Mouse (Mus musculus): ENCODE results near the gene Tmub2.
A peak's percentile ranks its signal among the peaks of the same experiment; 100 is the strongest.

The Tmub2 gene

DNA sequence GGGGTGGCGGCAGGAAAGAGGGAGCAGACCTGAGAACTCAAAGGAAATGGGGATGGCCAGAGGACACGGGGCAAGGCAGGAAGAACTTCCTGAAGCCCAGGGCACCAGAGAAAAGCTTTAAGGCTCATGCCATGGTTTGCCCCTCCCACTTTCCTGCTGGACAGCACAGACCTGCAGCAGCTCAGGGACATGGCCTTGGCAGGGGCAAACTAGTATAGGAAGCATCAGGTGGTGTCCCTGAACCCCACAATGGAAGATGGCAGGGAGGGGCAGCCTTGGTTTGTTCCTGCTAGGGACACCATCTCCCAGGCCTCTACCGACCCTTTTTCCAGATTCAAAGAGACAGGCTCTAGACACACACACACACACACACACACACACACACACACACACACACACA lies 20.6 kb downstream of the Tmub2 start:
- no peak for DNase-seq (ENCODE audit: low spot score)

DNA sequence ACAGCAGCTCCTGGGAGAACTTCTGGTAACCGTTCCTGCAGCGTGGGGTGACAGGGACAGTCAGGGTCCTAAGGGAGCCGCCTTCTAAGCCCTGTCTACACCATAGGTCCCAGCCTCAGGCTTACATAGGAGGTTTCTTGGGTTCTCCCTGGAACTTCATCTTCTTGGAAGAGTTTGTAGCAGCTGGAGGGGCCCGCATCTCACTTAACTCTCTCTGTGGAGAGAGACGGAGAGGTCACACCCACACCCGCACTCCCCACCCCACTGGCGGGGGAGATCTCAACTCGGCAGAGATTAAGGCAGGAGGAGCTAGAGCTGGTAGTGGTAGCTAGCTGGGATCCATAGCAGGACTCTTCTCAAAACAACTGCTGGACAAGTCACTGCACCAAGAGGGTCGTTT lies 23.4 kb downstream of the Tmub2 start:
- DNase-seq (ENCODE audit: low spot score): no peak

DNA sequence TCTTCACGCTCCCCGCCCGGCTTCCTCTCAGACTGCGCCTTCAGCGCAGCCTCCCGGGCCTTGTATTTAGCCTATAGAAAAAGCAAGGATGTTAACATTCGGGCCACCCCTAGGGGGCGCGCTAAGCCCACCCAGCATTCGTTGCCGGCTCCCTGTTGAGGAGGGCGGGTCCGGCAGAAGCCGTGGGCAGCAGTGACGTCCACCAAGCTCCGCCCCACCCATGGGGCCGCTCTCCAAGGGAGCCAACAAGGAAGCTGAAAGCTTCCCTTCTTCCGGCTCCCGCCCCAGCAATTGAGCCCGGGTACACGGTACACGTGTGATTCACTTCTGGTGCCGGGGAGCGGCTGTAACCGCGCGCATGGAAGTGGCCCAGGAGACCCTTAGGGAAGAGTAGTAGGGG lies 24.2 kb downstream of the Tmub2 start:
- DNase-seq (ENCODE audit: low spot score): peak; percentile 96

DNA sequence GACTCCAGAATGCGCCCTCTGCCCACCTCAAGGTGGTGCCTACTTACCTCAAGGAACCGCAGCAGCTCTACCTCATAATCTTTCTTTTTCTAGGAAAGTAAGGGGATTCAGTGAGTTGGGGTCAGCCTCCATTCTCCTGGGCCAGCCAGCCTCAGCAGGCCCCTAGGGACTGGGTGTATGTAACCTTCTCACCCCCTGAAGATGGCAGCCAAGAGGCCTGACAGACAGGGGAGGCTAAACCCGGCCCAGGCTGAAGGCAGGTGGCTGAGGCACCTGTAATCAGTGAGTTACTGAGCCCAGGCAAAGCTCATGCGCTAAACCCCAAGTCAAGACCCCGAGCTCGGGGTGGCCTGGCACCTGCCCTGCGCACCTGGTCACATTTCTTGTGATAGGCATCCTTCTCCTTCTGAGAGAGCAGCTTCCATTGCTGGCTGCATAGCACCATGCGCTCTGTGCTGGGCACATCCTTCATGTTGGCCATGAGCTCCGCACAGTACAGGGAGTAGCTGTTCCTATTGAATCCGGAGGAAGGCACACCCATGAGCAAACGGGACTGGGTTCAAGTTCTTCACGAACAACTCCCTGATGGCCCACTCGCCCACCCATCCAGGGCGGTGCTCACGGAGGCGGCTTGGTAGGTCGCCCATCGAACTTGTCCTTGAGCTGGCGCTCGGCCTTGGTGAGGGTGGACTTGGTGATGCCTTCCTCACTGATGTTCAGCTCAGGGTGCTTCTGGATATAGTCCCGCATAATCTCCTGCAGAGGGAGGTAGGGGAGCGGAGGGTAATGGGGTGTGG lies 25.3 kb downstream of the Tmub2 start:
- no peak for DNase-seq (ENCODE audit: low spot score)

DNA sequence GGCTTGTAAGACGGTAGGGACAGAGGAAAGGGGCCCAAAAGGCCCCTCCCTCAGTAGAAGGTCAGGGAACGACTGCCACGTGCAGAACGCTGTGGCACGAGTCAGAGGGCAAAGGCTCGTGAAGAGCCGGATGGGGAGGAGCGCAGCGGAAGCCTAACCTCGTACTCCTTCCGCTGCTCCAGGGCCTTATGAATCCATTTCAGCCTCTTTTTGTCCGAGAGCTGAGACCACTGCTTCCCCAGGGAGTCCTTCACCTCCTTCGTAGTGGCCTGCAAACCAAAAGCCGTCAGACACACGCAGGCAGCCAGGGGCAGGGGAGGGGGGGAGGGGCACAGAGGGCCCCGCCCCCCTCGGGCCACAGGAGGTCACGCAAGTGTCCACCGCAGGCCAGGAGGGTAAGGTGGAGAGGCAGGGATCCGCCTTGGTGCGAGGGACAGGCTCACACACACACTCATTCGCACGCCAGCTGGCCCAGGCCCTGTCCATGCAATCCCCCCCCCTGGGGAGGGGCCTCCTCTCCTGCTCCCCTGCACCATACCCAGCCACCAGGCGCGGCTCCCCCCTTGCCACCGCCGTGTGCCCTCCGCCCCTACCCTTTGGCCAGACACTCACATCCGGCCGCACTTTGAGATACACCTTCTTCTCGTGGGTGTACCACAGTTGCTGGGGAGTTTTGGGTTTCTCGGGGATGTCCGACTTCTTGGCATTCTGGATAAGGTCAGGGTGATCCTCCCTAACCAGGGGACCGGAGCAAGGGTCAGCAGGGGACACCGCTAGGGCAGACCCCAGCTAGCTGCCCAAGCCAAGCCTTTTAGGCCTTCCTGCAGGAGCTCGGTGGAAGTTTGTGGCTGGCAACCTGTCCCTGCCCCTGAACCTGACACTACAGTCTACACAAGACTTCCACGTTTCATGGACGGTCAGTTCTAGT lies 26.3 kb downstream of the Tmub2 start:
- DNase-seq (ENCODE audit: low spot score): no peak

DNA sequence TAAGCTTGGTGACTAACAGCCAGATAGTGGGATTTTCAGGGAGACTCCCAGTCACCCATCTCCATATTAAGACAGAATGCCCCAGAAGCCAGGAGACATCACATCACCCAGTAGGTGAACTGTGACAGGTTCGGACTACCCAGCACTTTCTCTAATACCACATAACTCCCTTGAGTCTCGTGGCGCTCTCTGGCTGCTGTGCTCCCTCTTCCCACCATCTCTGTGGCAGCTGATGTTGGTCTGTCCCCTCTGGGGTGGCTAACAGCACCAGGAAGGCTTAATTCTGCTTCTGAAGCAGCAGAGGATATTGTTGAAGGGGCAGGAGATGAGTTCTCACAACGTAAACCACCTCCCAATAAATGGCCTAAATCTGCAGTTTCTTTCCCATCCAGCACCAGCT lies 27.2 kb downstream of the Tmub2 start:
- DNase-seq (ENCODE audit: low spot score): no peak

DNA sequence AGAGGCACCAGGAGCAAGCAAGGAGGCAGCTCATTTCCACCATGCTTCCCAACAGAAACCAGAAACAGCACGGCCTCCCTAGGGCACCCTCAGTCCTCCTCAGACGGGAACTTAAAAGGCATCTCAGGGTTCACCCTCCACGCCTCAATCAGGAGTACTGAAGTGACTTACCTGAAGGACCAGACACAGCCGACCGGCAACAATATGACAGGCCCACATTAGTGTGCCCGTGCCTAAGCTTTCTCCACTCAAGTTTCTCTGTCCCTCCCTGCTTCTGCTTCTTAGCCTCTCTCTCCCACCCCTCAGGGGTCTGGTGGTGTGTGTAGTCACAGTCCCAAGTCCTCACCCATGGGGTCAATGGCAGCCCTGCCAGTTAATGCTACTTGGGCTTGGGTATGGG lies 27.9 kb downstream of the Tmub2 start:
- no peak for DNase-seq (ENCODE audit: low spot score)

DNA sequence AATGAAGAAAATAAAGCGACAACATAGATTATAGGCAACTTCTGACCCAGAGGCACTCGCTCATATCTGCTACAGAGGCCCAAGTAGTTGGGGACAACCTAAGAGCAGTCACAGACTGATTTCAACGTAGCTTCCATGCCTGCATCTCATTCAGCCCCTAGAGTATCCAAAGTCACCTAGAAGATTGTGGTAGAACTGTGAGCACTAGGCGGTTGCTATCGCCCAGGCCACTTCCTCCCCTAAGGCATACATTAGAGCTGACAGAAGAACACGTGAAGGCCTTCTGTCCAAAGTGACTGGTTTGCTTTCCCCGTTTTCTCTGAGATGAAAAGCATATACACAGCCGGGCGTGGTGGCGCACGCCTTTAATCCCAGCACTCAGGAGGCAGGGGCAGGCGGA lies 29.6 kb downstream of the Tmub2 start:
- no peak for DNase-seq (ENCODE audit: low spot score)

DNA sequence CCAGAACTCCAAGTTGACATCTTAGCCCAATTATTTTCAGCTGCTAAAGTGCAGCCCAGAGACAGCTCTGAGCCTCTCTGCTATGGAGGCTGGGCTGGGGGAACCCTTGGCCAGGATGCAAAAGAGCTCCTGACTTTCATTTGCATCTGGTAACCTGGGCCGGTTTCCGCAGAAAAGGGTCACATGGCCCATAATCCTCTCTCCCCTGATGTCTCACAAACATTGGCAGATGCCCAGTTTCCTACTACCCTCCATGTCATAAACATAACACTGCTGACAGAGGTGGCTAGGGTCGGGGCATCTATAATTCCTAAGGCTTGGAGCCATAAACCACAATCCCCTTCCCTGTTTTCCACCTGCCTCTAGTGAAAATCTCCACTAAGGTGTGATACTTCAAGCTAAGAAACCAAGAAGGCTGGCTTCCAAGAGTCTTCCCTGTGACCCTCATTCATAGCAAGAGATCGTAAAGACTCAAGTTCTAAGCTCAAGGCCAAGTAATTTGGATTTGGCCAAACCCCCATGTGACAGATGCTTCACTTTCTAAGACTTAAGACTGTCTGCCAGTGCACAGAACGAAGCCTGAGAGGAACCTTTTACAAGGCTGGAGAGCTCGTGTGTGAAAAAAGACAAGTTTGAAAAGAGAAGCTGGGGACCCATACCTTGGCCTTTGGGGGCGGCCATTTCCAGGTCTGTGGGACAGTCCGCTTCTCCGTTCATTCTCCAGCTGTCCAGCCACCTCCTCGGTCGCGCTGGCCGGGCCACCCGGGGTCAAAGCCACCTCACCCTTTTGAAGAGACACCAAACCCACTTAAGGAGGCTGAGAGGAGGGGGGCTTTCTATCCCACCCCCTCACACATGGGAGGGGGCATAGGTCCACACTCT lies 31.2 kb downstream of the Tmub2 start:
- no peak for DNase-seq (ENCODE audit: low spot score)

DNA sequence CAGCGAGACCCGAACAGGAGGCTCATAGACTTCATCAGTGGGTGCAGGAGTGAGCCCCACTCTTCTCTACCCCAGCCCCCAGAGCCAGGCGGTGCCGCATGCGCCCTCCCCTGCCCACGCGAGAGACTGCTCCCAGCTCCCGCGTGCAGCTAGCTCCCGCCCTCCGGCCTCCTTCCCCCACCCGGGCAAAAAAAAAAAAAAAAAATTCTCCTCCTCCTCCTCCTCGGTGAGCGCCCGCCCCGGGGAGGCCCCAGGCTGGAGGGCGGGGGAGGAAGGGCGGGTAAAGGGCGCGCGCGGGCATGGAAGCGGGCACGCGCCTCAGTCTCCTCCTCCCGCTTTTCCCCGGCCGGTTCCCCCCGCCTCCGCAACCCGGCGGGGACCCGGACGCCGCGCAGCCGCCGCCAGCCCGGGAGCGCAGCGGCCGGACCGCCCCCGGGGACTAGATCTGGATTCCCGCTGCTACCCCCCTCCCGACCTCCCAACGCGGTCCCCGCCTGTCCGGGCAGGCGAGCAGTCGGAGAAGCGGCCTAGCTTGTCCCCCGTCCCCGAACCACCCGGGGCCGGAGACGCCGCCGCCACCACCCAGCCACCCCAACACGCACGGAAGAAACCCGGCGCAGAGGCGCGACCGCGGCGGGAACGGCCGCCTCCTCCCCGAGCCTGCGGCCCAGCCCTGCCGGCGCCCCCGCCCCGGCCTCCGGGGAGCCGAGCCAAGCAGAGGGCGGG lies 32.0 kb downstream of the Tmub2 start:
- peak; percentile 91 for DNase-seq (ENCODE audit: low spot score)

DNA sequence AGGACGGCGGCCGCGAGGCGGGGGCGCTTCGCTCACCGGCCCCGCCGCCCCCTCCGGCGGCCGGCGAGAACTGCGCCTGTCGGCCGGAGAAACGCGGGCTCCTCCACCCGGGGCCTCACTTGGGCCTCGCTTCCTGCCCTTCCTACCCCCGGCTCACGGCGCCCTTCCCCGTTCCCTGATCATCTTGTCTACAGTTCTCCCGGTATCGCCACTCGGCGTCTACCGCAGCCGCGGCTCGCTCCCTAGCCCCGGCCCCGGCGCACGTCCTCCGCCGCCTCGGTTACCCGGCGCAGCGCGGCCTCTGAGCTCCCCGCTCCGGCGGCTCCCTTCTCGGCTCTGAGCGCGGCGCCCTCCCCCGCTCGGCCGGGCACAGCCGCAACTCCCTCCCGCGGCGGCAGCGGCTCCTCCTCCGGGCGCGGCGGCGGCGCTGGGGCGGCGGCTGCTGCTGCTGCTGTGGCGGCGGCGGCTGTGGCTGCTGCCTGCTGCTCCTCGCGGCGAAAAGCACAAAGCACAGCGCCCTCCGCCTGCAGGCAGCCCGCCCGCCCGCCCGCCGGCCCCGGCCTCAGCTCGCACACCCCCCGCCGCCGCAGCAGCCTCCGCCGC lies 32.7 kb downstream of the Tmub2 start:
- DNase-seq (ENCODE audit: low spot score): no peak

DNA sequence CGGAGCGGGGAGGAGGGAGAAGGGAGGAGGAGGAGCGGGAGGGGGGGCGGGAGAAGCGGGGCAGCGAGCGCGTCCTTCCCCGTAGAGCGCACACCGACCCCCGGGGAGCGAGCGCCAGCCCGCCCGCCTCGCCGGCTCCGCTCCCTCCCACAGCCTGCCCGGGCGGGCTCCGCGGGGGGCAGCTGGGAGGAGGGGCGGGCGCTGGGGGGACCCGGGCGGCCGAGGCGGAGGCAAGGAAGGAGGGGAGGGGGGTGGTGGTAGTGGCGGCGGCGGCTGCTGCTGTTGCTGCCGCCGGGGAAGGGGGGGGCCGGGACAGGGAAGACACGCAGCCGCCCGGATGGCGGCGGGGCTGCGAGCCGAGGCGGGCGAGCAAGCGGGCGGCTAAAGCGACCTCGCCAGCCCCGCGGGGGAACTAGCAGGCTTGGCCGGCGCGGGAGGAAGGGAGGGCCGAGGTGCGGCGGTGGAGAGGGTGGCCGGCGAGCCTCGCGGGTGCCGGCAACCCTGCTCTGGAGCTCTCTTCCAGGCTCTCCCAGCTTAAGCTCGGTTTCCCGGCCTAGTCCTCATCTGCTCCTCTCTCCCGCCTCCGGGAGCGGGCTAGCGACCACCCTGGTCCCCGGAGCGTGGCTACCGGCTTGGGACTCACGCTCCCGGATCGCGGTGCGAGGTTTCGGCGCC lies 33.3 kb downstream of the Tmub2 start:
- peak; percentile 83 for DNase-seq (ENCODE audit: low spot score)

DNA sequence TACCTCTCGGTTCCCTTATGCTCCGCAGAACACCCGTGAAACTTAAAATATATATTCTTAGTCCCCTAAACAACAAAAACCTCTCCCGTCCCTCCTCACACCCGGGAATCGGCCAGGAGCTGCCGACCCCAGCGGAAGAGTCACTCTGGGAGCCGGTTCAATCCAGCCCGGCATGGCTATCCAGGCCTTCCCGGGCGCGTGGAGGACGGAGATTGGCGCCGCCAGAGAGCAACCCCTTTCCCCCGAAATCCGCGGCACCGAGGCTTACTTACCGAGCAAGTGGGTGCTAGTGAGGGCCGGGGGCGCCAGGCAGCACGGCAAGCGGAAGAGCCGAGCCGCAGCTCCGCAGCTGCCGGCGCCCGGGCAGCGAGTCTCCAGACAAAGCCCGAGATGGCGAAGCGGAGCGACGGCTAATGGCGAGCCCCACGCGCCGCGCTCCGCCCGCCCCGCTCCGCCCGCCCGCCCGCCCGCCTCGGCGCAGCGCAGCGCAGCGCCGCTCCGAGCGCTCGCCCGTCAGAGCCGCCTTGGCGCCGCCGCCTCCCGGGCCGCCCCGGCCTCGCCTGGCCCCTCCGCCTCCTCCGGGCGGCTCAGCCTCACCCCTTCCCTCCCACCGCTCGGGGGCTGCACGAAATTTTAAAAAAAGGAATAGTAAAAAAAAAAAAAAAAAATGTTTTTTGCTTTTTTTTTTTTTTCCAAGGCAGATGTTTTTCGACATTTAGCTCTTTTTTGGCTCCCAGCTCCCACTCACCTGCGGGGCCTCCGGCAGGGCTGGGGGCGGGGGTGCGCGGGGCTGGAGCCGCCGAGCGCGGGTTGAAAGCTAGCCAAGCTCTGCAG lies 34.1 kb downstream of the Tmub2 start:
- DNase-seq (ENCODE audit: low spot score): peak; percentile 66

DNA sequence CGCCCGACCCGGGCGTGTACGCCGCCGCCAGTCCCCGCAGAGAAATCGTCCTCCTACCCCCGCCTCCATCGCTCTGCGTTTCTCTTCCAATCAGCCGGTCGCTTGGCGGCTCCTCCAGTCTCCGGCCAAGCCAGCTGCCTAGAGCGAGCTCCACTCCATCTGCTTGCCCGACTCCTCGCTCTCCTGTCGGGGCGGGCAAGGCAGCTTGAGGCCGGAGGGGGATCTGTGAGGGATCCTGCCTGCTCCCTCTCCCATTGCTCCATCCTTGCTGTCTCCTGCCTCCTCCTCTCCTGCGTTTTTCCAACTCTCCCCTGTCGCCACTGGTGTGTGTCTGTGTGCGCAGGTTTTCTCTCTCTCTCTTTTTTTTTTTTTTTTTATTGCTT lies 34.7 kb downstream of the Tmub2 start, which contains the start of gene Ubtf:
TSS of gene Ubtf (minus strand) at position 333 of the 383 bp plus-strand sequence.
- peak; percentile 82 for DNase-seq (ENCODE audit: low spot score)

DNA sequence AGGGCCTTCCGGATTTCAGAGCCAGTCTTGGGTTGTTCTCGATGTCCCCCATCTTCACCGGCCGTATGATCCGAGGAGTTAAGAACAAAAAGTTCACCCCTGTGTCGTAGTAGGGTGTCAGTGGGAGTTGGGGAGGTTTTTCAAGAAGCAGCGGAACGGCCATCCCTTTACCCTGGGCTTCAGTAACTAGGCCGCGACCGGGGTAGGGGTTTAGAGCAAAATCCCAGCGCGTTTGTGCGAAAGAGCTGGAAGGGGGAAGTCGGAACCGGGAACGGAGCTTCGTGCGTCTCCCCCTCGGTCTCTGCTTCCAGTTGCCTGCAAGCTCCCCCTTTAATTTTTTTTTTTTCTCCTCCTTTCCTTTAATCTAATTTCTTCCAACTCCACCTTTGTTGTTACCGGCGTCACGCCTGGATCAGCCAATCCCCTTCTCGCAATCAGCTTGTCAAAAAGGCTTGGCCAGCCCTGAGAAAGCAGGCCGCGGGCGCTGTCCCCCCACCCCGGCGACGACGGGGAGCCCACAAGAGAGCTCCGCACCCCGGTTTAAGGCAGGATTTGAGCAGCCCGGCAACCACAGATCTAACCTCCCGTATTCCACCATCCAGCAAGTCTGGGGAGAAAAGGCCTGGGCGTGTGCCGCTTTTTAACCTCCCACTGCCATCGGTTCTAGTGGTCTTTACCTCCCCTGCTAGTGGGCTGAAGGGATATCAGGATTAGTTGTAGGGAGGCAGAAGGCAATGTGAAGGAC lies 35.4 kb downstream of the Tmub2 start:
- DNase-seq (ENCODE audit: low spot score): peak; percentile 82

DNA sequence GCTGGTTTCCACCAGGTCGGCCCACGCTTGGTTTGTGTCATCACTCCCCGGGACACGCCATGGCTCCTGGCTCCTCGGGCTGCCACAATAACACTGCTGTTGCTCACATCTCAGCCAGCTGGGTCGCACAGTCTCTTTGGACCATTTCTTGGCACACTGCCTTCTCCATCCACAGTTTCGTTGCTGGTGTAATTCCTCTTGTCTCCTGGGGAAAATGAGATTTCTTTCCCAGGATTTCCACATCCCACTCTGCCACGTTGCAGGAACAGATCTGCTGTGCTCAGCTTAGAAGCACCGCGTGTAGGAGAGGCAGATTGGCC lies 35.9 kb downstream of the Tmub2 start:
- DNase-seq (ENCODE audit: low spot score): peak; percentile 68

DNA sequence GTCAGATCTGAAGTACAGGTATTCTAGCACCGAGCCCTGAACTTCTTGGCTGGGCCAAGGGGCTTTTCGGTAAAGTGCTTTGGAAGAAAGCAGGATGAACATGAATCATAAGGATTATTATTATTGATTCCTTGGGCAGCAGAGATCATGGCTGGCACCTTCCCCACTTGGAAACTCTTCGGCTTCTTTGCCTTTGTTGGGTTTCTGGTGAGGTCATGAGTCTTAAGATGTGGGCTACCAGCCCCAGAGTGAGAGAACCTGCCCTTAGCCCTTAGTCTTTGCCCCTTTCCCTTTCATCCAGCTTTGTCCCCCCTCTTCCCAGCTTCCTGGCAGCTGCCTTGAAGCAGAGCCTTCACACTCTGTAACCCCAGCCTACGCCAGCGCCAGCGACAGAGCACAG lies 37.2 kb downstream of the Tmub2 start:
- DNase-seq (ENCODE audit: low spot score): no peak

DNA sequence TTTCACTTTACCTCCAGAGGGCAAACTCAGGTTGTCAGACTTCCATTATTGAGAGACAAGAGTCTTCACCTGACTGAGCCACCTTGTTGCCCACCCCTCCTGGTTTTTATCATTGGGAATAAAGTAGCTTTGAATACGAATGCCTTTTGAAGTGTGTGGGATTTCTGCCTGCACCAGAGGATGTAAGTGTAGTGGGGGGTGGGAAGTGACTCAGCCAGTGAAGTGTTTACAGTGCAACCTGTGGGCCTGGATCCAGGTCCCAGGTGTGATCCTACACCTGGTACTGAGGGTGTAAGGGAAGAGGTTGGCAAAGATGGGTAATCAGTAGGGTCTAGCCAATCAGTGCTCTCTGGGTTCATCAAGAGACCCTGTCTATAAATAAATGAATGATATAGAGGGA lies 38.8 kb downstream of the Tmub2 start:
- no peak for DNase-seq (ENCODE audit: low spot score)

DNA sequence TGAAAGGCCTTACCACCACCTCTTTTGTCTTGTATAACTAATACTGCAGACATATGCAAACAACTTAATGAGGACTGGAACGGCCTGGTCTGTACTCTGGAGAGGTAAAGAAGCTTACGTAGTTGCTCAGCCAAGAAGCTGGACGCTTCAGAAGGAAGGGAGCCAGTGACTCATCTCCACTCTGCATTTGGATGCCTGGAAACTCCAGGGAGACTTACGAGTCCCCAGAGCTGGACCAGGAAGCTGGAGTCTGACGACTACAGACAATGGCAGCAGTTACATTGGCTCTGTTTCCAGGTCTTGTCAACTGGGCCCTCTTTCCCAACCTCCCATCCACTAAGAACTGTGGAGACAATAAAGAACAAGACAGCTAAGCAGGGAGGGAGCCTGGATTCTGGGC lies 42.5 kb downstream of the Tmub2 start:
- no peak for DNase-seq (ENCODE audit: low spot score)

Measured in ovary, postnatal 36 days (tissue).